In genomic region chr19:21781066-21781786, GRCm38 (mm10) we compare ENCODE assay signal across 8 mouse cellular contexts. TPM values are rescaled to one million over a fixed set of nuclear protein-coding genes. Genes with fewer than 3 reads are reported as not detected.
DNase-seq lines count a peak whose midpoint lies in the region; ATAC-seq and TF ChIP-seq lines count a peak whose summit lies in the region.

No protein-coding gene starts in this region.

- H3K9ac ChIP-seq in kidney, embryonic 16.5 days (replicated peaks; ENCODE audit: low read length), result no peak overlapping the region
- H3K9ac ChIP-seq in midbrain, postnatal 0 days (replicated peaks; ENCODE audit: low read length, poor library complexity, severe bottlenecking), result peak overlapping the region; percentile 48; the same call in 1 of the 2 replicates

- no peak for DNase-seq in kidney, postnatal 10 days
- DNase-seq in adrenal gland, postnatal 36 days, result peak; percentile 75 to 83
- peak; percentile 54 for DNase-seq in hindbrain, embryonic 10.5 days (ENCODE audit: low spot score)
- DNase-seq in midbrain, postnatal 0 days (ENCODE audit: low spot score), result peak; percentile 71
- no peak for DNase-seq in layer of hippocampus, postnatal 10 days (ENCODE audit: low spot score in 2 of 2)
- no peak for DNase-seq in gastrocnemius, postnatal 36 days
- DNase-seq in lung, postnatal 14 days, result no peak

- H3K4me3 ChIP-seq in kidney, embryonic 16.5 days (ENCODE audit: low read length), result no peak overlapping the region
- H3K4me3 ChIP-seq in hindbrain, embryonic 10.5 days, result peak overlapping the region; percentile 87
- H3K4me3 ChIP-seq in midbrain, postnatal 0 days (ENCODE audit: low read depth, low read length), result peak overlapping the region; percentile 95

- 0 out of 2 replicates have a peak overlapping the region, but pooled peaks have one; percentile 5 for H3K27ac ChIP-seq in kidney, embryonic 16.5 days (ENCODE audit: low read length)
- peak overlapping the region; percentile 97 for H3K27ac ChIP-seq in hindbrain, embryonic 10.5 days
- no peak overlapping the region for H3K27ac ChIP-seq in midbrain, postnatal 0 days (ENCODE audit: low read depth, low read length)

- 37% methylated on average over 7 of the region's 7 CpGs for WGBS in kidney, embryonic 16.5 days
- WGBS in hindbrain, embryonic 10.5 days, result 44% methylated on average over 7 of the region's 7 CpGs
- 25% methylated on average over 7 of the region's 7 CpGs for WGBS in midbrain, postnatal 0 days

- peaks cover 65% of the 10 kb centered on the region for H3K4me1 ChIP-seq in kidney, embryonic 16.5 days (ENCODE audit: insufficient read depth, low read length)
- H3K4me1 ChIP-seq in hindbrain, embryonic 10.5 days (replicated peaks), result peaks cover 84% of the 10 kb centered on the region
- H3K4me1 ChIP-seq in midbrain, postnatal 0 days (ENCODE audit: insufficient read depth, low read length), result peaks cover 20% of the 10 kb centered on the region; the same call in 1 of the 2 replicates

- no peak for TF ChIP-seq CTCF in midbrain, postnatal 0 days (IDR thresholded peaks at IDR 0.05)

- H3K4me2 ChIP-seq in kidney, embryonic 16.5 days (replicated peaks; ENCODE audit: low read depth, low read length), result peak overlapping the region; percentile 79
- peak overlapping the region; percentile 84 for H3K4me2 ChIP-seq in midbrain, postnatal 0 days (ENCODE audit: low read depth, low read length, poor library complexity, severe bottlenecking)

- ATAC-seq in kidney, embryonic 16.5 days (ENCODE audit: low FRiP score, low TSS enrichment), result no peak
- no peak for ATAC-seq in midbrain, postnatal 0 days (ENCODE audit: low FRiP score)

- H3K9me3 ChIP-seq in kidney, embryonic 16.5 days (ENCODE audit: low read length), result no peaks in the 10 kb centered on the region
- H3K9me3 ChIP-seq in hindbrain, embryonic 10.5 days, result no peaks in the 10 kb centered on the region
- no peaks in the 10 kb centered on the region for H3K9me3 ChIP-seq in midbrain, postnatal 0 days (ENCODE audit: low read length)

- H3K27me3 ChIP-seq in kidney, embryonic 16.5 days (ENCODE audit: insufficient read depth, low read length), result no peaks in the 10 kb centered on the region
- H3K27me3 ChIP-seq in hindbrain, embryonic 10.5 days (ENCODE audit: insufficient read depth, poor library complexity, severe bottlenecking), result no peaks in the 10 kb centered on the region
- no peaks in the 10 kb centered on the region for H3K27me3 ChIP-seq in midbrain, postnatal 0 days (ENCODE audit: insufficient read depth, low read length)

- H3K36me3 ChIP-seq in kidney, embryonic 16.5 days (ENCODE audit: insufficient read depth, low read length), result no peaks in the 10 kb centered on the region
- H3K36me3 ChIP-seq in hindbrain, embryonic 10.5 days, result peaks cover 5% of the 10 kb centered on the region; the same call in 1 of the 2 replicates
- no peaks in the 10 kb centered on the region for H3K36me3 ChIP-seq in midbrain, postnatal 0 days (ENCODE audit: insufficient read depth, low read length)

- intact Hi-C loops in gastrocnemius, postnatal 36 days (cut with DNase I), result no loop called here

RNA-seq across cellular contexts. Expression of gene Cemip2, which starts 3.1 kb away (rescaled TPM):
- polyA plus RNA-seq in kidney, embryonic 16.5 days (2015; fragmentation: Nextera tagmentation; extraction: Ambion mirVana), result 22.9 and 25.0 TPM in 2 replicates
- 10 to 100 TPM; 22.8 to 23.7 TPM for total RNA-seq in adrenal gland, postnatal 36 days (2021)
- 86.4 and 93.6 TPM in 2 replicates for polyA plus RNA-seq in hindbrain, embryonic 10.5 days (2016; fragmentation: Nextera tagmentation; extraction: Ambion mirVana)
- total RNA-seq in midbrain, postnatal 0 days (2014; rRNA removed), result 26.3 and 35.4 TPM in 2 replicates
- polyA plus RNA-seq in midbrain, postnatal 0 days (2015; fragmentation: Nextera tagmentation; extraction: Ambion mirVana), result 13.0 and 15.8 TPM in 2 replicates
- total RNA-seq in layer of hippocampus, postnatal 10 days (2021), result 10 to 100 TPM; 18.5 to 22.9 TPM
- total RNA-seq in gastrocnemius, postnatal 36 days (2021), result 1 to 10 TPM; 6.5 to 8.9 TPM

Comparison
In these comparisons a context has a peak if more than half of its experiments do, and no peak if none do; other contexts are left out.
1. DNase-seq: peak in adrenal gland, postnatal 36 days (2 of 2), hindbrain, embryonic 10.5 days (single experiment) and midbrain, postnatal 0 days (single experiment); none in kidney, postnatal 10 days (single experiment), layer of hippocampus, postnatal 10 days (0 of 2), gastrocnemius, postnatal 36 days (0 of 2) and lung, postnatal 14 days (single experiment).